Mouse (Mus musculus) testis, postnatal 14 days (tissue): Measurements from ENCODE around the gene Mis12.

Experiments used
- DNase-seq: peaks from one replicate; pipeline ENCODE4 v3.0.0; 2021; ENCODE audit warnings: low spot score

Gene Mis12

GRCm38 (mm10) chr11:71019201-71020068 lies at the start of gene Mis12, which contains the start of gene Derl2:
Gene Mis12 (plus strand): TSS chr11:71019611.
Gene Derl2 (minus strand): TSS chr11:71019841.
- DNase-seq: peak; percentile 100

GRCm38 (mm10) chr11:70969821-70970559 lies 49.4 kb upstream of the Mis12 start, which contains the start of the genes Nup88 and Rpain:
Gene Nup88 (minus strand): TSS chr11:70969973.
Gene Rpain (plus strand): TSS chr11:70970213.
- peak; percentile 97 for DNase-seq

GRCm38 (mm10) chr11:70970560-70971540 lies 48.6 kb upstream of the Mis12 start:
- DNase-seq: no peak

GRCm38 (mm10) chr11:70972586-70972985 lies 46.8 kb upstream of the Mis12 start:
- DNase-seq: no peak

- DNase-seq: no peak
Measured at GRCm38 (mm10) chr11:70973947-70974346, 45.5 kb upstream of the Mis12 start.

- no peak for DNase-seq
Measured at GRCm38 (mm10) chr11:70975193-70975592, 44.2 kb upstream of the Mis12 start.

- no peak for DNase-seq
Measured at GRCm38 (mm10) chr11:70977293-70977692, 42.1 kb upstream of the Mis12 start.

- DNase-seq: no peak
Measured at GRCm38 (mm10) chr11:70980232-70980631, 39.2 kb upstream of the Mis12 start.

GRCm38 (mm10) chr11:70980751-70981510 lies 38.5 kb upstream of the Mis12 start:
- DNase-seq: no peak

- no peak for DNase-seq
Measured at GRCm38 (mm10) chr11:70982030-70982429, 37.4 kb upstream of the Mis12 start.

GRCm38 (mm10) chr11:70982557-70983228 lies 36.7 kb upstream of the Mis12 start, which contains the start of gene C1qbp:
Gene C1qbp (minus strand): TSS chr11:70983026.
- DNase-seq: peak; percentile 91

GRCm38 (mm10) chr11:71001167-71001566 lies 18.2 kb upstream of the Mis12 start:
- no peak for DNase-seq

GRCm38 (mm10) chr11:71003611-71004315 lies 15.6 kb upstream of the Mis12 start:
- DNase-seq: no peak

GRCm38 (mm10) chr11:71004316-71004773 lies 15.1 kb upstream of the Mis12 start, which contains the start of gene Dhx33:
Gene Dhx33 (minus strand): TSS chr11:71004437.
- peak; percentile 98 for DNase-seq

- DNase-seq: no peak
Measured at GRCm38 (mm10) chr11:71005046-71005445, 14.4 kb upstream of the Mis12 start.

- DNase-seq: no peak
Measured at GRCm38 (mm10) chr11:71007026-71007425, 12.4 kb upstream of the Mis12 start.

GRCm38 (mm10) chr11:71007831-71008230 lies 11.6 kb upstream of the Mis12 start:
- no peak for DNase-seq

- no peak for DNase-seq
Measured at GRCm38 (mm10) chr11:71008321-71008720, 11.1 kb upstream of the Mis12 start.

GRCm38 (mm10) chr11:71012743-71013142 lies 6.7 kb upstream of the Mis12 start:
- DNase-seq: no peak
